Mouse (Mus musculus) midbrain, embryonic 14.5 days (tissue): ENCODE measurements around the gene Mrps26. TPM values are rescaled to one million over a fixed set of nuclear protein-coding genes. Genes with fewer than 3 reads are reported as not detected.
A peak's percentile ranks its signal among the peaks of the same experiment; 100 is the strongest.

ENCODE experiments used
- ATAC-seq: fragments of 200-750 bp; cut with Nextera tagmentation; 2 replicates; pipeline ENCODE4 v1.8.0; 2017; ENCODE audit warnings: moderate number of reproducible peaks, moderate library complexity; ENCODE audit not compliant: low FRiP score, low TSS enrichment
- DNase-seq: peaks from one replicate; pipeline ENCODE4 v3.0.0-alpha.2; 2015
- H3K27ac ChIP-seq: fragments of 300-500 bp; sonication (generic); replicated peaks from 2 replicates; pipeline ENCODE4 v1.5.1; 2014; ENCODE audit warnings: mild to moderate bottlenecking, low read depth, low read length, moderate library complexity
- H3K27me3 ChIP-seq: fragments of 300-500 bp; sonication (generic); 2 replicates; pipeline ENCODE4 v1.6.1; 2014; ENCODE audit warnings: low read length, control low read depth, mixed read lengths; ENCODE audit not compliant: control insufficient read depth, insufficient read depth
- H3K36me3 ChIP-seq: fragments of 300-500 bp; sonication (generic); 2 replicates; pipeline ENCODE4 v1.6.1; 2014; ENCODE audit warnings: low read length, control low read depth; ENCODE audit not compliant: control insufficient read depth, insufficient read depth
- H3K4me1 ChIP-seq: fragments of 300-500 bp; sonication (generic); 2 replicates; pipeline ENCODE4 v1.6.1; 2014; ENCODE audit warnings: mild to moderate bottlenecking, antibody characterized with exemption, low read length, control low read depth; ENCODE audit not compliant: control insufficient read depth, insufficient read depth
- H3K4me2 ChIP-seq: fragments of 300-500 bp; sonication (generic); 2 replicates; pipeline ENCODE4 v1.6.1; 2014; ENCODE audit warnings: mild to moderate bottlenecking, low read length, moderate library complexity
- H3K4me3 ChIP-seq: fragments of 300-500 bp; sonication (generic); replicated peaks from 2 replicates; pipeline ENCODE4 v1.5.1; 2014; ENCODE audit warnings: low read depth, low read length
- H3K9ac ChIP-seq: fragments of 300-500 bp; sonication (generic); replicated peaks from 2 replicates; pipeline ENCODE4 v1.6.1; 2014; ENCODE audit warnings: mild to moderate bottlenecking, low read length, moderate library complexity
- H3K9me3 ChIP-seq: fragments of 300-500 bp; sonication (generic); 2 replicates; pipeline ENCODE4 v1.6.1; 2016; ENCODE audit warnings: low read length, control low read depth, mixed read lengths; ENCODE audit not compliant: control insufficient read depth
- WGBS: fragments of 180-500 bp; shearing (Covaris S2); extraction: QIAGEN DNeasy Blood & Tissue Kit; methylation state at CpG from one replicate; pipeline ENCODE4 v1.1.7; 2014; 5-methylcytosine and 5-hydroxymethylcytosine counted together
- polyA plus RNA-seq: library from polyadenylated mRNA; unstranded; fragments of >200 nt; fragmentation: Nextera tagmentation; extraction: Ambion mirVana; gene quantifications from 2 replicates; pipeline ENCODE4 v1.2.1, GENCODE M21; 2014

The Mrps26 gene
- polyA plus RNA-seq, 1 experiment from 2014 or later = 98.4 TPM

DNA sequence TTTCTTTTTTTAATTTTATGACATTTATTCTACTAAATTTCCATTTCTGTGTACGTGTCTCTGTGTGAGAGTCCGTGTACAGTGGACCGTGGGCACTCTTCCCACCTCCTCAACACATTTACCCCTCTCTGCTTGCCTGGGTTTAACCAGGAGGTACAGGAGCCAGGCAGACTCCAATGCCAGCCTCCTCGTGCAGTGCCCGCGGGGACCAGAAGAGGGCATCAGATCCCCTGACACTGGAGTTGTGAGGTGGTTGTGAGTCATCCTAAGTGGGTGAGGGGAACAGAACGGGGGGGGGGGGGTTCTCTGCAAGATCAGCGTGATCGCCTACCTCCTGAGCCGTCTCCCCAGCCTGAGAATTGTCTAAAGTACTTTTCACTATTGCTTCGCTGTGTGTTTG, 14.6 kb downstream of the Mrps26 start:
- ATAC-seq (no peak), DNase-seq (peak; percentile 52)
- H3K4me3 ChIP-seq = no peak overlapping the region

DNA sequence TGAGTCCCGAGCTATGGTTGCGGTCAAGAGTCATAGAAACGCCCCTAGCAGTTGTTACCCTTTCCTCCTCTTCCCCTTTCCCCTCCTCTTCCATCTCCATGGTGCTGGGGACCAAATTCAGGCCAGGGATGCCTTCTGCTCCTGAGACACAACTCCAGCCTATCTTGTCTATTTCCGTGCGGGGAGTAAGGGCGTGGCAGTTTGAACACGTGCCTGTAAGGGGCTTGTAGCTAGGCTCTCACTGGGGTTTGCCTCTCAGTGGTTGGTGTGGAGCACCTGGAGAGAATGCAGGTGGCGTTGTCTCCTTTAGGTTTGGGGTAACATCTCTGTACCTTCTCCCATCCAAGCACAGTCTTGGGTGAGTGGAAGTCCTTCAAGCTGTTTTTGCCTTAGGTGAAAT, 16.2 kb downstream of the Mrps26 start:
- H3K4me2 ChIP-seq = no peak overlapping the region
- WGBS = 5% methylated on average over 8 of the region's 8 CpGs
- ATAC-seq = no peak
- H3K4me3 ChIP-seq = no peak overlapping the region
- H3K36me3 ChIP-seq = no peaks in the 10 kb centered on the region
- peaks cover 10% of the 10 kb centered on the region; the same call in 1 of the 2 replicates for H3K4me1 ChIP-seq
- H3K27me3 ChIP-seq = peaks cover 79% of the 10 kb centered on the region
- no peak overlapping the region for H3K9ac ChIP-seq
- DNase-seq = no peak
- no peaks in the 10 kb centered on the region for H3K9me3 ChIP-seq
- H3K27ac ChIP-seq = no peak overlapping the region

More for the DNA sequence above, 14.6 kb downstream of the Mrps26 start:
- H3K9me3 ChIP-seq = no peaks in the 10 kb centered on the region
- no peak overlapping the region for H3K27ac ChIP-seq
- no peak overlapping the region for H3K4me2 ChIP-seq
- H3K36me3 ChIP-seq = no peaks in the 10 kb centered on the region
- H3K4me1 ChIP-seq = peaks cover 10% of the 10 kb centered on the region; the same call in 1 of the 2 replicates
- peaks cover 79% of the 10 kb centered on the region for H3K27me3 ChIP-seq
- 11% methylated on average over 11 of the region's 11 CpGs for WGBS
- no peak overlapping the region for H3K9ac ChIP-seq

DNA sequence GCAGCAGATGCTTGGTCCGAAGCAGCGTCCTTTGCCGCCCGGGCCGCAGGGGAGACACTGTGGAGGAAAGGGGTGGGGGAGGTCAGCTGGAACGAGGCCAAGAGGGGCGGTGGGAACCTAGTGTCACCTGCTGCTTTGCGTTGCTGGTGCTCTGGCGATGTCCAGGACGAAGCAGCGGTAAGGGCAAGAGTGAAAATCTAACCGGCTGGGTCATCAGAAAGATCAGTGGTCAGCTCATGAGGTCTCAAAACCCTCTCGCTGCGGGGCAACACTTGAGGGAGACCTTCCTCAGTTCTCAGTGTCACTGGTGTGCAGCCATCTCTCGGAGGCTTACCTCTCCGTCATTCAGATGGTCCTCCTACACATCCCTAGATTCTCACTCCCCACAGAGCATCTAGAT, 17.7 kb downstream of the Mrps26 start:
- WGBS = 4% methylated on average over 16 of the region's 16 CpGs
- Histone ChIP-seq H3K27me3 (peaks cover 67% of the 10 kb centered on the region), H3K27ac (no peak overlapping the region), H3K36me3 (no peaks in the 10 kb centered on the region), H3K4me1 (peaks cover 9% of the 10 kb centered on the region; the same call in 1 of the 2 replicates), H3K9me3 (no peaks in the 10 kb centered on the region), H3K4me3 (peak overlapping the region; percentile 29), H3K4me2 (peak overlapping the region; percentile 47), H3K9ac (peak overlapping the region; percentile 34; the same call in 1 of the 2 replicates)
- no peak for ATAC-seq
- no peak for DNase-seq

DNA sequence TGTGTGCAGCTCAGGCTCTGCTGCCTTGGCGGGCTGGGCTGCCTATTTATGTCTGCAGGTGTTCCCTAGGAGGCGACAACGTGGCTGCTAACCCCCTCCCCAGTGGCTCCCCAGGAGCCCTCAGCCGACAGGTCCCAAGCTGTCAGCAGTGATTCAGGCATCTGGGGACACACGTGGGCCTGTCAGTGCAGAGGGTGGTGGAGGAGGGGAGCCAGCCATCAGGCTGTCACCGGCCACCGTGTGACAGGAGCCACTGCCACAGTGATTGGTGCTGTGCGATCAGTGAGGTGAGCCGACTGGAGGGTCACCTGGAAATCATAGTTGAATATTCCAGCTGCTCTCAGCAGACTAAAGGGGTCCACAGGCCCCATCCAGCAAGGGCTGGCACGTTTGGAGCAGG, 19.0 kb downstream of the Mrps26 start, which contains the start of gene Avp:
Gene Avp, minus strand, starts transcription at position 3 of the 400 bp plus-strand sequence.
- H3K27me3 ChIP-seq = peaks cover 53% of the 10 kb centered on the region
- H3K36me3 ChIP-seq = no peaks in the 10 kb centered on the region
- H3K9ac ChIP-seq = no peak within 1 kb of the TSS
- H3K4me2 ChIP-seq = no peak within 1 kb of the TSS
- H3K9me3 ChIP-seq = no peaks in the 10 kb centered on the region
- no peak within 1 kb of the TSS for H3K27ac ChIP-seq
- H3K4me1 ChIP-seq = 0 out of 2 replicates have a peak, but pooled peaks cover 4% of the 10 kb centered on the region
- WGBS = 34% methylated on average over 10 of the region's 10 CpGs
- no peak for ATAC-seq
- no peak for DNase-seq
- H3K4me3 ChIP-seq = no peak within 1 kb of the TSS

DNA sequence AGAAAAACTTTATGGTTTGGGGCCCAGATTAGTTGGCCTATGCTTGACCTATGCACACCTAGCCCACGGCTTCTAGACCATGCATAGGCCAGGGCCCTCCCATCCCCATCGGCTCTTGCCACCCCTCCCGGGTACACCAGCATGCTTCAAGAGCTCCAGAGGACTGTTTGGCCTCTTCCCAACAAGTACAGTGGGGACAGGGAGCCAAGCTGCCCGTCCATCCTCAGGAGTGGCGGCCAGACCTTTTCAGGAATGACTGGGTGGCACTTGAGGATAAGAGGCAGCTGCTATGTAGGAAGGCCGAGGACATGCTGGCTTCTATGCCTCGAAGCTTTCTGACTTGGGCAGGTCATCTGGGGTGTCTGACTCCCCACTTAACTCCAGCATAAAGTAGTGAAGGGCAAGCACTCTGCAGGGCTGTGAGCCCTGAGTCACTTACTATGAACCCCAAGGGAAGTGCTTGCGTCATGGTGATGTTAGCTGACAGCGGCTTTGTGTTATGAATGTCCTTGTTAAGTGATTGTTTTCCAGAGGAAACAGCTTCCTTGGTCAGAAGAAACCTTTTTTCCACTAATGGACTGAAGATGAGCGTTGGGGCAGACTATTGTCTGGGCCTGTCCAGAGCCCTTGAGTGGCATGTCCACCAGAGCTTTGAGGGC, 20.5 kb downstream of the Mrps26 start:
- Histone ChIP-seq H3K27me3 (peaks cover 39% of the 10 kb centered on the region), H3K4me2 (no peak overlapping the region), H3K9me3 (no peaks in the 10 kb centered on the region), H3K36me3 (no peaks in the 10 kb centered on the region), H3K27ac (no peak overlapping the region), H3K4me1 (0 out of 2 replicates have a peak, but pooled peaks cover 4% of the 10 kb centered on the region), H3K4me3 (no peak overlapping the region), H3K9ac (no peak overlapping the region)
- DNase-seq (no peak), ATAC-seq (no peak)
- WGBS = 86% methylated on average over 10 of the region's 10 CpGs

DNA sequence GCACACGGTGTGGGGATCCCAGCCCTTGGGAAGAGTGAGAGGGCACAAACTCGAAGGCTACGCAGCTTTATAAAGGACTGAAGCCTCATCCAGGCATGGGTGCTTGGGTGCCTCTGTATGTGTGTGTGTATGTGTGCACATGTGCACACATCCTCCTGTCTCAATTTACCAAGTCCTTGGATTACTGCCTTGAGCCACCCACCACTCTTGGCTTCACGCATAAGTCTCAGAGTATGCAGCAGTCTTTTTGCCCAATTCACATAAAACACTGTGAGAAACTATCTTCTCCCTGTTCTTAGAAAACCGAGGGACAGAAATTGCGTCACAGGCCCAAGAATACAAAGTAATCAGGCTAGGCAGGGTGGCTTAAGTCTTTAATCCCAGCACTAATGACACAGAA, 22.5 kb downstream of the Mrps26 start:
- no peak overlapping the region for H3K9ac ChIP-seq
- WGBS = 88% methylated on average over 6 of the region's 6 CpGs
- no peak overlapping the region for H3K4me3 ChIP-seq
- no peaks in the 10 kb centered on the region for H3K9me3 ChIP-seq
- DNase-seq = no peak
- H3K27me3 ChIP-seq = peaks cover 19% of the 10 kb centered on the region
- H3K4me2 ChIP-seq = no peak overlapping the region
- peaks cover 10% of the 10 kb centered on the region for H3K36me3 ChIP-seq
- no peaks in the 10 kb centered on the region for H3K4me1 ChIP-seq
- no peak overlapping the region for H3K27ac ChIP-seq
- ATAC-seq = no peak

DNA sequence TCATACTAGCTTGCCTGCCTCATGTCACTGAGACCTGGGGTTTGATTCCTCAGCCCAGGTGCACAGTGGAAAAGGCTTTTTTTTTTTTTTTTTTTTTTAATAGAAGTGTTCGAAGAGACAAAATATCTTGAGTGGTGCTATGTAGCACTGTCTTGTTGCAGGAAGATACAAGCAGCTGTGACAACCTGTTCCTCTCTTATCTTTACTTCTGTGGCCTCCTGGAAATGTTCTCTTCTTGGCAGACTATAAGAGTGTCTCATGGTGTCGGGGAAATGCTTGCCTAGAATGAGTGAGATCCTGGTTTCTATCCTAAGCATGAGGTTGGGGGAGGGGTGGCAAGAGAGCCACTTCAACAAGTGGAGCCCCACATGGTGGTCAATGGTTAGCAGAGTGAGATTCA, 24.8 kb downstream of the Mrps26 start:
- no peaks in the 10 kb centered on the region for H3K4me1 ChIP-seq
- WGBS = 91% methylated on average over 2 of the region's 2 CpGs

DNA sequence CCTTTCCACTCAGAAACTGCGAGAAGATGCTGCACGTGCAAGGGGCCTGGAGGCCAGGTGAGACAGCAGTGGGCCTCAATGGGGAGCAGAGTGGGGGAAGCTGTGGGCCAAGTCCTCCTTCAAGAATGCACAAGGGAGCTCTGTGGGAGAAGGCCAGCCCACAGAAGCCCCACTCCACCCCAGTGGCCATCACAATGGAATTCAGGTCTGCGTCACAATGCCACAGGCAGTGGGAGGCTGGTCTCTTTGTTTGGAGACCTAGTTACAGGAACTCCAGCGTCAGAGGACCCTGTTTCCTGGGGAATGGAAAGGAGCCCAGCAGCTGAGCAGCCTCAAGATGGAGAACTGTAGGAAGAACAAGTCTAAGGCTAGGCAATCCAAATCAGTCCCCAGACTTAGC, 25.6 kb downstream of the Mrps26 start:
- no peak overlapping the region for H3K27ac ChIP-seq
- no peak overlapping the region for H3K4me2 ChIP-seq
- peaks cover 17% of the 10 kb centered on the region for H3K36me3 ChIP-seq
- H3K27me3 ChIP-seq = no peaks in the 10 kb centered on the region
- no peaks in the 10 kb centered on the region for H3K9me3 ChIP-seq
- H3K4me3 ChIP-seq = no peak overlapping the region
- 58% methylated on average over 4 of the region's 4 CpGs for WGBS
- H3K9ac ChIP-seq = no peak overlapping the region
- no peaks in the 10 kb centered on the region for H3K4me1 ChIP-seq
- DNase-seq = no peak
- no peak for ATAC-seq

More for the DNA sequence above, 24.8 kb downstream of the Mrps26 start:
- Histone ChIP-seq H3K4me3 (no peak overlapping the region), H3K27ac (no peak overlapping the region), H3K36me3 (peaks cover 17% of the 10 kb centered on the region), H3K4me2 (no peak overlapping the region), H3K9me3 (no peaks in the 10 kb centered on the region), H3K9ac (no peak overlapping the region), H3K27me3 (no peaks in the 10 kb centered on the region)
- ATAC-seq (no peak), DNase-seq (no peak)

DNA sequence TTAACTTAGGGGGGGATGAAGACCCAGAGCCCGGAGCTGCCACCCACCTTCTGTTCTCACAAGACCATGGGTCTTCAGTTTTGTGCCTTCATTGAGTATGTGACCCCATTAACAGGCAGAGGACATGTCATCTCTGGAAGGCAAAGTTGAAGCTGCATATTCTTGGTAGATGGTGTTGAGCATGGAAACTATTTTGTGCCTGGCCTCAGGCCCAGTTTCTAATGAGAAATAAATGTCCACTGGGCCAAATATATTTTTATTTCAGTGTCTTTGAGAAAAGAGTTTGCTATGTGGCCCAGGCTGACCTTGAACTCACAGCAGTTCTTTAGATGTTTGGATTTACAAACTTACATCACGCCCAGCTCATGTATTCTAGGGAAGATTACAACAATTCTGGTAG, 26.2 kb downstream of the Mrps26 start:
- no peaks in the 10 kb centered on the region for H3K9me3 ChIP-seq
- no peaks in the 10 kb centered on the region for H3K4me1 ChIP-seq
- ATAC-seq (no peak), DNase-seq (no peak)
- no peaks in the 10 kb centered on the region for H3K27me3 ChIP-seq
- H3K36me3 ChIP-seq = peaks cover 17% of the 10 kb centered on the region
- no peak overlapping the region for H3K27ac ChIP-seq
- H3K4me2 ChIP-seq = no peak overlapping the region
- WGBS = 87% methylated on average over 2 of the region's 2 CpGs
- no peak overlapping the region for H3K4me3 ChIP-seq
- H3K9ac ChIP-seq = no peak overlapping the region
